Mouse (Mus musculus) embryonic facial prominence, embryonic 12.5 days (tissue): Measurements from ENCODE around the gene Polr2l. TPM values are rescaled to one million over a fixed set of nuclear protein-coding genes. Genes with fewer than 3 reads are reported as not detected.
"Not testable (repeated sequence)": the region's sequence is repeated elsewhere in the genome, so short reads cannot be mapped to it uniquely, and the experiment has no call there.

Experiments used
- ATAC-seq: fragments of 200-750 bp; cut with Nextera tagmentation; 2 replicates; pipeline ENCODE4 v1.8.0; 2017; ENCODE audit not compliant: insufficient number of reproducible peaks, insufficient read depth, low FRiP score, low TSS enrichment
- H3K27ac ChIP-seq: fragments of 300-500 bp; sonication (generic); 2 replicates; pipeline ENCODE4 v1.5.1; 2016; ENCODE audit warnings: mild to moderate bottlenecking
- H3K27me3 ChIP-seq: fragments of 300-500 bp; sonication (generic); 2 replicates; pipeline ENCODE4 v1.6.1; 2016; ENCODE audit warnings: mild to moderate bottlenecking, moderate library complexity
- H3K36me3 ChIP-seq: fragments of 300-500 bp; sonication (generic); 2 replicates; pipeline ENCODE4 v1.6.1; 2016; ENCODE audit warnings: mild to moderate bottlenecking
- H3K4me1 ChIP-seq: fragments of 300-500 bp; sonication (generic); 2 replicates; pipeline ENCODE4 v1.6.1; 2016
- H3K4me2 ChIP-seq: fragments of 300-500 bp; sonication (generic); replicated peaks from 2 replicates; pipeline ENCODE4 v1.6.1; 2016; ENCODE audit warnings: mild to moderate bottlenecking, moderate library complexity
- H3K4me3 ChIP-seq: fragments of 300-500 bp; sonication (generic); 2 replicates; pipeline ENCODE4 v1.5.1; 2016; ENCODE audit warnings: mild to moderate bottlenecking
- H3K9ac ChIP-seq: fragments of 300-500 bp; sonication (generic); 2 replicates; pipeline ENCODE4 v1.6.1; 2016; ENCODE audit warnings: mild to moderate bottlenecking, moderate library complexity
- H3K9me3 ChIP-seq: fragments of 300-500 bp; sonication (generic); 2 replicates; pipeline ENCODE4 v1.6.1; 2016; ENCODE audit warnings: mild to moderate bottlenecking, moderate library complexity
- WGBS: fragments of 180-500 bp; shearing (Covaris S2); methylation state at CpG from one replicate; pipeline ENCODE4 v1.1.7; 2016; 5-methylcytosine and 5-hydroxymethylcytosine counted together
- polyA plus RNA-seq: library from polyadenylated mRNA; unstranded; fragments of >200 nt; fragmentation: Nextera tagmentation; extraction: Ambion mirVana; gene quantifications from 2 replicates; pipeline ENCODE4 v1.2.1, GENCODE M21; 2016

The Polr2l gene
- polyA plus RNA-seq, 1 experiment from 2014 or later: 66.2 TPM

DNA sequence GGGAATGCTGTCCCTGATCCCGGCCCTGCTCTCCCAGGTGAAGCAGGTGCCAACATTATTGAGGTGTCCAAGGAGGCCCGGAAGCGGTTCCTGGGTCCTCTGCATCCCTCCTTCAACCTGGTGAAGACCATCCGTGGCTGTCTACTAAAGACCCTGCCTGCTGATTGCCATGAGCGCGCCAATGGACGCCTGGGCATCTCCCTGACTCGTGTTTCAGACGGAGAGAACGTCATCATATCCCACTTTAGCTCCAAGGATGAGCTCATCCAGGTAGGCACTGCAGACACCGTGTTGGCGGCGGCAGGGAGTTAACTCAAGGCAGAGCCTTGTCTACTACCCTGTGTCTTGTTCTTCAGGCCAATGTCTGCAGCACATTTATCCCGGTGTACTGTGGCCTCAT lies 17.7 kb downstream of the Polr2l start:
- H3K27me3 ChIP-seq: peaks cover 47% of the 10 kb centered on the region
- ATAC-seq: no peak
- H3K9ac ChIP-seq: no peak overlapping the region
- no peak overlapping the region for H3K4me2 ChIP-seq
- H3K9me3 ChIP-seq: no peaks in the 10 kb centered on the region
- peaks cover 2% of the 10 kb centered on the region for H3K36me3 ChIP-seq
- WGBS: 90% methylated on average over 14 of the region's 14 CpGs
- H3K27ac ChIP-seq: no peak overlapping the region
- H3K4me1 ChIP-seq: peaks cover 22% of the 10 kb centered on the region
- no peak overlapping the region for H3K4me3 ChIP-seq

DNA sequence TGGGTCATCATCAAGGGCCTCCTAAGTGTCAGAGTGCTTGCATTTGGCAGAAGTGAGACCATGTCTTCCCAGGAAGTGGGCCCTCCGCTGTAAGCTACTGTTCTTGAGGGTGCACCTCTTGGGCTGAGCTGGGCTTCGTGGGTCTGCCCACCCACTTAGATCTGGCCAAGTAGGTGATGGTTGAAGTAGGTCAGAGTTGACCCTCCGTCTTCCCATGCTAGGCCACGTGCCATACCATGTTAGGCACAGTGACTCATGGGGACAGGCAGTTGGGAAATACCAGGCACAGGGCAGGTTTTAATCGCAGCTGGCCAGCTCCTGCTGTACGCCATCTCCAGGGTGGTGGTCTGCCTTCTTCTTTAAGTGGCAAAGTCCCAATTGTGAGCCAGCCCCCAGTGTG lies 18.2 kb downstream of the Polr2l start:
- Histone ChIP-seq H3K4me3 (no peak overlapping the region), H3K27ac (no peak overlapping the region), H3K4me1 (peaks cover 17% of the 10 kb centered on the region), H3K27me3 (peaks cover 42% of the 10 kb centered on the region), H3K4me2 (no peak overlapping the region), H3K9ac (no peak overlapping the region), H3K9me3 (no peaks in the 10 kb centered on the region), H3K36me3 (peaks cover 7% of the 10 kb centered on the region)
- 86% methylated on average over 6 of the region's 6 CpGs for WGBS
- ATAC-seq: no peak

DNA sequence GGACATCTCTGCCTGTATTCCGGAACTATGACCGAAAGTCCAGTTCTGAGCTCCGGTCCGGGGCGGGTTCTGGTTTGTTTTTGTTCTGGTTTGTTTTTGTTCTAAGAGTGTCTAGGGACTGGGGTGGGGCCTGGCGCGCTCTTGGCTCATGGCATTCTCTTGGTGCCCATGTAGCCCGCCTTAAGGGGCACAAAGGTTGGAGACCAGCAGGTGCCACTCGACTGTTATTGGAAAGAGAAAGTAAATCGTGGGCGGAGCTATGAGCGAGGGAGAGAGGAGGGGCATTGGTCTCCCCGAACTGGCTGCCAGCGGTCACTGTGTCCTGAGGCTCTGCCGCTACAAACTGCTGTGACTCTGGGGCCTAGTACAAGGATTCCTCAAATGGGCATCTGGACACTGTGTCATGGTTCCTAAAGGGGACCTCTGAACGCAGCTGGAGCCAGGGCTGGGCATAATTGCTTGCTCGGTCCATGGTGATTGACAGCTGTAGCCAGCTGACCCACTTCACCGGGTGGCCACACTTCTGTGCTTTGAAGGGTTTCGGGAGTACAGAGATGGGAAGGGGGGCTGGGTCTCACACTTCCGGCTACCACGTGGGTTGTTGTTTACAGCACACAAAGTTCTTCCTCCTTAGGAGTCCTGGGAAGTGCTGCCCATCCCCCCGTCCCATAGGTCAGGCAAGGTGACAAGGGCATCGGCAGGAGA lies 19.2 kb downstream of the Polr2l start:
- Histone ChIP-seq H3K27ac (peak overlapping the region; percentile 58), H3K9ac (peak overlapping the region; percentile 69), H3K4me1 (peaks cover 13% of the 10 kb centered on the region), H3K9me3 (no peaks in the 10 kb centered on the region), H3K36me3 (peaks cover 16% of the 10 kb centered on the region), H3K4me3 (peak overlapping the region; percentile 51), H3K4me2 (peak overlapping the region; percentile 97), H3K27me3 (peaks cover 32% of the 10 kb centered on the region)
- WGBS: 1% methylated on average over 23 of the region's 23 CpGs
- ATAC-seq: no peak

DNA sequence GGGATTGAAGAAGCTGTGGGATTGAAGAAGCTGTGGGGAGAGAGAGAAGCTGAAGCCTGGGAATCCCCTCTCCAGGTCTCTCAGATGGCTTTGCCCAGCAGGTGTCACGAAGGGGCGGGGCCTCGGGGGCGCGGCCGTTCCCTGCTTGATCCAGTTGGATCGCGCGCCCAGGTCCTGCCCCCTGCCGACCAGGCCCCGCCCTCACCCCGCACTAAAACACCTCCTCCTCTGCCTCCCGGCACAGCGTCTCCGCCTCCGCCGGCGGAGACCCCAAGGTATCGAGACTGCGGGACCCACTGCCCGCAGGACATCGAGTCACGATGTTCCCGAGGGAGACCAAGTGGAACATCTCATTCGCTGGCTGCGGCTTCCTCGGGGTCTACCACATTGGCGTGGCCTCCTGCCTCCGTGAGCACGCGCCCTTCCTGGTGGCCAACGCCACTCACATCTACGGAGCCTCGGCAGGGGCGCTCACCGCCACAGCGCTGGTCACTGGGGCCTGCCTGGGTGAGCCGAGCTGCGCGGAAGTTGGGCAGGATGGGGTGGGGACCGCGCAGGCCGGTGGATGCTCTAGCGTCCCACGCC lies 19.9 kb downstream of the Polr2l start, which contains the start of gene Pnpla2:
Gene Pnpla2, plus strand, starts transcription at position 232 of the 585 bp plus-strand sequence.
- Histone ChIP-seq H3K4me1 (peaks cover 13% of the 10 kb centered on the region), H3K36me3 (peaks cover 22% of the 10 kb centered on the region), H3K4me3 (peak within 1 kb of the TSS; percentile 51), H3K9me3 (no peaks in the 10 kb centered on the region), H3K27ac (peak within 1 kb of the TSS; percentile 58), H3K27me3 (peaks cover 25% of the 10 kb centered on the region), H3K9ac (peak within 1 kb of the TSS; percentile 69), H3K4me2 (peak within 1 kb of the TSS; percentile 97)
- ATAC-seq: peak; percentile 64
- under 1% methylated on average over 43 of the region's 45 CpGs for WGBS

DNA sequence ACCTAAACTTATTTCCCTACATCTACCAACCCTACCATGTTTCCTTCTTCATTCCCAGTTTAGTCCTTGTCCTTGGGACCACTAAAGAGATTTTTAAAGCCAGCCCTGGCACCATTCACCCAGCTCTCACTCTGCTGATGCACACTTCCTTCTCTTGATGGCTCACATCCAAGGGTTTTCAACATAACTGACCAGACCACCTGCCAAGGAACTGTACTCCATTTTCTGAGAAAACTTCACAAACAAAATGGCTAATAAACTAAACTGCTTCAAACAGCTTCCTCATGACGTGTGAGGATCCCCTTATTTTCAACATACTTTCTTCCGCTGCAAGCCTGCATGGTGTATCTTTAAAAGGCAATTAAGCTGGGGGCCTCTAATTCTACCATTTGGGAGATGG lies 21.3 kb downstream of the Polr2l start:
- Histone ChIP-seq H3K4me1 (peaks cover 17% of the 10 kb centered on the region), H3K27ac (no peak overlapping the region), H3K9me3 (no peaks in the 10 kb centered on the region), H3K4me3 (no peak overlapping the region), H3K4me2 (no peak overlapping the region), H3K36me3 (peaks cover 36% of the 10 kb centered on the region), H3K27me3 (peaks cover 11% of the 10 kb centered on the region), H3K9ac (no peak overlapping the region)
- 81% methylated on average over 2 of the region's 2 CpGs for WGBS
- no peak for ATAC-seq

DNA sequence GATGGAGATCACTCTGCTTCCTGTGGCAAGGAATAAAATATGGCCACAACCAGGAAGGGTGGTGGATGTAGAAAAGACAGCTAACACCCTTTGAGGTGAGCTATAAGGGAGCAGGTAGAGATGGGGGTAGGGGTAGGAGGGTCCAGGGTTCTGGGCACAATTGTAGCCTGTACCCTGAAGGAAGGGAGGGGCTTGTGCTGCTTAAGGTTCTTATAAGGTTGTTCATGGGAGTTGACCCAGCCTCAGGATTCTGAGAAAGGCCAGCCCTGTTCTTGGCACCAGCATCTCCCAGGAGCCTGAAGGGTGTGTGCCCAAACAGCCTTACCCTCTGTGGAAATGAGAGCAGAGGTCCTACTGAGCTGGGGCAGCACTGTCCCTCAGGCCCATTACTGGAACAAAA lies 23.0 kb downstream of the Polr2l start:
- H3K27ac ChIP-seq: no peak overlapping the region
- H3K4me3 ChIP-seq: no peak overlapping the region
- H3K9me3 ChIP-seq: no peaks in the 10 kb centered on the region
- 0 out of 2 replicates have a peak, but pooled peaks cover under 1% of the 10 kb centered on the region for H3K27me3 ChIP-seq
- peaks cover 38% of the 10 kb centered on the region for H3K36me3 ChIP-seq
- H3K4me2 ChIP-seq: no peak overlapping the region
- peaks cover 23% of the 10 kb centered on the region for H3K4me1 ChIP-seq
- ATAC-seq: no peak
- H3K9ac ChIP-seq: no peak overlapping the region

DNA sequence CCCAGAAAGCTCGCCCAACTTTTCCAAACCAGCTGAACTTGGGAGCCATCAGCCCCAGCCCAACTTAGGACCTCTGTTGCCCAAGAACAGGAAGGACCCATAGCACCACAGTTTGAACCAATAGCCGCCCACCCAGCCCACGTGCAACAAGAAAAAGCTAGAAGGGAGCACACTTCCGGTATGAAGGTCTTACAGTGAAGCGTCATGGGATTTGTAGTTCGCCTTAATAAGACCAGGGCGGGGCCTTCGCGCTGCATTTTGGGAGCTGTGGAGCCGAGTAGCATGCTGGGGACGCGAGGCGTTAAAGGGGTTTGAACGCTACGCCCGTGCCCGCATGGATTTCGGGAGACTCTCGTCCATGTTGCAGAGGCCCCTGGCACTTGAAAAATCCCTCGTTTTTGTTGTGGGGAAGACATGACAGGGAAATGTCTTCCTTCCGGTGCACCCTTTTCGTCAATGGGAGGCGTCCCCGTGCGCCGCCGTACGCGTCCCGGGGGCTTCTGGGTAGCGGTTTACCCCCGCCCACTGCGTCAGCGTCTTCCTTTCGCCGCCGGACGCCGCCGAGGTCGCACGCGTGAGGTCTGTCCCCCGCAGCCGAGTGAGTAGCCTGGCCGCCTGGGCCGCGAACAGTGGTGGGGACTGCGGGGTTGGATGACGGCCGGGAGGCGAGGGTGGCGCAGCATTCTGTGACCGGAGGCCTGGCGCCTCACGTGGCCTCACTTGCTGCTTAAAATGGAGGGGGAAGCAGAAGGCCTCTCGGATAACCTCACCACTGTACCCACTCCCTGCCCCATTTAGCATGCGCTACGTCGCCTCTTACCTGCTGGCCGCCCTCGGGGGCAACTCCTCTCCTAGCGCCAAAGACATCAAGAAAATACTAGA lies 27.6 kb downstream of the Polr2l start, which contains the start of gene Rplp2:
Gene Rplp2, plus strand, starts transcription at position 261 of the 882 bp plus-strand sequence.
- Histone ChIP-seq H3K27me3 (no peaks in the 10 kb centered on the region), H3K9ac (peak within 1 kb of the TSS; percentile 91), H3K4me2 (peak within 1 kb of the TSS; percentile 71), H3K4me3 (peak within 1 kb of the TSS; percentile 78), H3K36me3 (peaks cover 37% of the 10 kb centered on the region), H3K9me3 (no peaks in the 10 kb centered on the region), H3K27ac (peak within 1 kb of the TSS; percentile 81), H3K4me1 (peaks cover 21% of the 10 kb centered on the region)
- peak; percentile 85 for ATAC-seq
- WGBS: under 1% methylated on average over 63 of the region's 63 CpGs

DNA sequence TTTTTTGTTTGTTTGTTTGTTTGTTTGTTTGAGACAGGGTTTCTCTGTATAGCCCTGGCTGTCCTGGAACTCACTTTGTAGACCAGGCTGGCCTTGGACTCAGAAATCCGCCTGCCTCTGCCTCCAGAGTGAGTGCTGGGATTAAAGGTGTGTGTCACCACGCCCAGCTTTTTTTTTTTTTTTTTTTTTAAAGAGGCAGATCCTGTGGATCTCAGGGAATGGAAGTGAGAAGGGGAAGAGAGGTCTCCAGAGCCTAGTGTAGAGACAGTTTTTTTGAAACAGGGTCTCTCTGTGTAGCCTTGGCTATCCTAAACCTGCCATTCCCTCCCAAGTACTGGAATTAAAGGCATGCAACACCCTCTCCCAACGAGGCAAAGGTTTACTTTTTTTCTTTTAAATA lies 28.6 kb downstream of the Polr2l start:
- H3K9me3 ChIP-seq, H3K9ac ChIP-seq, ATAC-seq, H3K27ac ChIP-seq, H3K27me3 ChIP-seq: not testable (repeated sequence)
- Histone ChIP-seq H3K36me3 (peaks cover 35% of the 10 kb centered on the region), H3K4me2 (peak overlapping the region; percentile 71; the same call in 1 of the 2 replicates), H3K4me1 (peaks cover 29% of the 10 kb centered on the region), H3K4me3 (peak overlapping the region; percentile 8; the same call in 1 of the 2 replicates)
- WGBS: 80% methylated on average over 3 of the region's 3 CpGs

DNA sequence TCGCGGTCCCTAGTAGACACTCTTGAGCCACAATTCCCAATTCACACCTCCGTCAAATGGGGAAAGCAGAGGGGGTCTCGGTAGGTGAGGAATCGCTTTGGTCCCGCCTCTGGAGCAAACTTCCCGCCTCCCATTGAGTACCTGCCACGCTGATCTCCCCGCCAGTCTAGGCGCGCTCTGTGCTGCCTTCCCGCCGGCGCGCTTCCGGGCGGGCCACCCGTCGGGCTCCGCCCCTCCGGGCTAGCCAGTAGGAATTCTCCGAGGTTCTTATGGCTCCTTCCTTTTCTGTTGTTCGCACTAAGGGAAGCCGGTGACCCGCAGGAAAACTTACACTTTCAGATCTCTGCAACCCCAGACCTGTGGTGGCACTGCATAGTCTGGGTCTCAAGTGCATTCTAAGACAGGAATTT lies 31.1 kb downstream of the Polr2l start, which contains the start of gene Pidd1:
Gene Pidd1, minus strand, starts transcription at position 198 of the 410 bp plus-strand sequence.
- peak within 1 kb of the TSS; percentile 38 for H3K4me3 ChIP-seq
- WGBS: under 1% methylated on average over 25 of the region's 25 CpGs
- H3K27ac ChIP-seq: peak within 1 kb of the TSS; percentile 38
- H3K9me3 ChIP-seq: no peaks in the 10 kb centered on the region
- H3K27me3 ChIP-seq: no peaks in the 10 kb centered on the region
- H3K4me1 ChIP-seq: peaks cover 27% of the 10 kb centered on the region
- 0 out of 2 replicates have a peak, but pooled peaks have one; percentile 37 for ATAC-seq
- H3K9ac ChIP-seq: peak within 1 kb of the TSS; percentile 53
- peaks cover 36% of the 10 kb centered on the region for H3K36me3 ChIP-seq
- peak within 1 kb of the TSS; percentile 57 for H3K4me2 ChIP-seq

DNA sequence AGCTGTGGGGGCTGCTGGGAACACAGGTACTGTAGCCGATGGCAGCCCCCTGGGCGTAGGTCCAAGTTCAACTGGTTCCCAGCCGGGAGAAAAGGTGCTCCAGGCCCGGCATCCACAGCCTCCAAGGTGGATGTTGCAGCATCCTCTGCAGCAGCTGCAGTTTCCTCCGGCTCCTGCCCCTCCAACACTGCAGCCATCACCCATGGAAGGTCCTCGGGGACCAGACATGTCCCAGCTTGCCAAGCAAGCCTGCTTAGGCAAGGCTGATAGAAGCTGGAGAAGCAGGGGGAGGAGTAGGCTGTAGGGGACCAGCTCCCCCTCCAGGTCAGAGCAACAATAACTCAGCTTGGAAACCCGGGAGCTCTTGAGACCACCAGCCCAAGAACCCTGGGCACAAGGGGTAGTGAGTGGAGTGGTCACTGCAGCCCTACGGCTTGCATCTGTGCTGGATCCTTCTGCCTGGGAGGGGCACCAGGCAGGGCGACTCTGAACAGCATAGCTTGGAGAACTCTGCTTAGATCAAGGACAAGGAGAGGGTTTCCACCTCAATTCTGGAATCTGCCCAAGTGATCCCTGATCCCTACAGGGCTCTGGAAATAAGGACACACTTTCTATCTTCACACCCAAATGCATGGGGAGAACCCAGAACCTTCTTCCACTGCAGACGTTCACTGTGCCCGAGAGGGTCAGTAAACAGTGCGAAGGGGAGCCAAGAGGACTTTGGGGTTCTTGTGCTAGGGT lies 31.7 kb downstream of the Polr2l start:
- H3K4me2 ChIP-seq: peak overlapping the region; percentile 57
- H3K27me3 ChIP-seq: no peaks in the 10 kb centered on the region
- no peaks in the 10 kb centered on the region for H3K9me3 ChIP-seq
- peak overlapping the region; percentile 53 for H3K9ac ChIP-seq
- peak overlapping the region; percentile 38 for H3K4me3 ChIP-seq
- peak overlapping the region; percentile 38 for H3K27ac ChIP-seq
- no peak for ATAC-seq
- H3K36me3 ChIP-seq: peaks cover 38% of the 10 kb centered on the region
- peaks cover 21% of the 10 kb centered on the region for H3K4me1 ChIP-seq
- 26% methylated on average over 12 of the region's 12 CpGs for WGBS

DNA sequence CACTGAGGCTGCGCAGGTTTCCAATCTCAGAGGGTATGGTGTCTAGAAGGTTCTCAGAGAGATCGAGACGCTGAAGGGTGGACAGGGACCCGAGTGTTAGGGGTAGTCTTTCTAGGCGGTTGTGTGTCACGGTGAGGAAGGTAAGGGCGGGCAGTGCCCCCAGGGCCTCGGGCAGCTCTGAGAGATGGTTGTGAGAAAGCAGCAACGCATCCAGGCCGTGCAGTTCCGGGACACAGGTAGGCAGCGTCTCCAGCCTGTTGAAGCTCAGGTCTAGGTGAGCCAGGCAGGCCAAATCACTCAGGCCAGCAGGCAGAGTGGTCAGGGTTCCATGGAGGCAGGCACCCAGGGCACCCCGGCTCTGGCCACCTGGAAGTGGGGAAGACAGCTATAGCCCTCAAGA lies 32.7 kb downstream of the Polr2l start:
- H3K27me3 ChIP-seq: no peaks in the 10 kb centered on the region
- H3K27ac ChIP-seq: no peak overlapping the region
- H3K9ac ChIP-seq: peak overlapping the region; percentile 53
- 92% methylated on average over 13 of the region's 13 CpGs for WGBS
- H3K4me3 ChIP-seq: peak overlapping the region; percentile 38; the same call in 1 of the 2 replicates
- no peaks in the 10 kb centered on the region for H3K9me3 ChIP-seq
- peaks cover 41% of the 10 kb centered on the region for H3K36me3 ChIP-seq
- ATAC-seq: no peak
- peaks cover 21% of the 10 kb centered on the region for H3K4me1 ChIP-seq
- H3K4me2 ChIP-seq: peak overlapping the region; percentile 57
